Mouse (Mus musculus) urinary bladder, postnatal 4 days (tissue): ENCODE measurements at regions not wholly inside any gene's neighbourhood (a gene's known extent, or its start where the extent isn't known, plus 50 kb on each side); places are given as distances from the start of the nearest gene placed in this dataset.

Experiments
- DNase-seq, 2 experiments: peaks; one replicate each; pipeline ENCODE4 v3.0.0; 2021 to 2022; ENCODE audit warnings: low spot score in 2 of 2

- no peak for DNase-seq
Observed at GRCm38 (mm10) chr19:27564086-27564485, 134.5 kb upstream of the Pum3 start.

GRCm38 (mm10) chr19:27563592-27563991 is 134.0 kb upstream of the Pum3 start:
- DNase-seq: no peak

- DNase-seq: no peak
Observed at GRCm38 (mm10) chr19:27558199-27558598, 128.6 kb upstream of the Pum3 start.

- DNase-seq: no peak
Observed at GRCm38 (mm10) chr19:27556697-27557096, 127.1 kb upstream of the Pum3 start.

GRCm38 (mm10) chr19:27554841-27555240 is 125.2 kb upstream of the Pum3 start:
- DNase-seq: no peak

GRCm38 (mm10) chr19:27553266-27553665 is 123.6 kb upstream of the Pum3 start:
- no peak for DNase-seq

- no peak for DNase-seq
Observed at GRCm38 (mm10) chr19:27537746-27538145, 108.1 kb upstream of the Pum3 start.

GRCm38 (mm10) chr19:27537066-27537465 is 107.4 kb upstream of the Pum3 start:
- DNase-seq: no peak

GRCm38 (mm10) chr19:27527940-27528558 is 98.4 kb upstream of the Pum3 start:
- DNase-seq: no peak

- DNase-seq: no peak
Observed at GRCm38 (mm10) chr19:27519326-27520061, 89.9 kb upstream of the Pum3 start.

GRCm38 (mm10) chr19:27514267-27514666 is 84.6 kb upstream of the Pum3 start:
- no peak for DNase-seq

GRCm38 (mm10) chr19:27513535-27513934 is 83.9 kb upstream of the Pum3 start:
- DNase-seq: no peak

- DNase-seq: no peak
Observed at GRCm38 (mm10) chr19:27511340-27511739, 81.7 kb upstream of the Pum3 start.

GRCm38 (mm10) chr19:27509956-27510639 is 80.5 kb upstream of the Pum3 start:
- no peak for DNase-seq

GRCm38 (mm10) chr19:27498278-27498677 is 68.7 kb upstream of the Pum3 start:
- DNase-seq: no peak

- no peak for DNase-seq
Observed at GRCm38 (mm10) chr19:27492468-27492867, 62.8 kb upstream of the Pum3 start.

- no peak for DNase-seq
Observed at GRCm38 (mm10) chr19:27491873-27492272, 62.2 kb upstream of the Pum3 start.

- no peak for DNase-seq
Observed at GRCm38 (mm10) chr19:27489053-27489452, 59.4 kb upstream of the Pum3 start.
